Mouse (Mus musculus): ENCODE results near the gene Casq2. TPM values are rescaled to one million over a fixed set of nuclear protein-coding genes. Genes with fewer than 3 reads are reported as not detected.

The Casq2 gene
- 13.2 TPM for polyA plus RNA-seq (2014; fragmentation: Illumina TruSeq; extraction: RNeasy Lipid Tissue Mini Kit (QIAGEN cat#74804); ENCODE audit: low read depth, low replicate concordance)

DNA sequence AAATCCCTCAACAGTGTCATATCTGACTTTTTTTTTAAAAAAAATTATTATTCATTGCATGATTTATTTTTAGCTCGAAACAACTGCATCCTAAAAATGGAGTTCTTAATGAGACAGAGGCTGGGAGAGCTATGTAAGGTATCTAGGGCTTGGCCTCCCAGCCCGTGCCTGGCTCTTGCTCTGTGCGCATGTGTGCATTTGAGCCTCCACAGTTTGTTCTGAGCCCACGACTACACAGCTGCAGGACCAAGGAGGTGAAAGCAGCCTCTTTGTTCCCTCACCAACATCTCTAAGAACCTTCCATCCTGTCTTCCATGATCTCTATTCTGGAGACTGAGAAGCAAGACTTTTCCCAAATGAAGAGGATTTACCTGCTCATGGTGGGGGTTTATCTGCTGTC lies at the start of gene Casq2:
TSS of gene Casq2 (plus strand) at position 133 of the 400 bp plus-strand sequence.

Other genes starting within 250 kb of the Casq2 start
- gene Mab21l3, start 237.5 kb upstream of the Casq2 start, polyA plus RNA-seq (2014; fragmentation: Illumina TruSeq; extraction: RNeasy Lipid Tissue Mini Kit (QIAGEN cat#74804); ENCODE audit: low read depth, low replicate concordance), result not detected
- gene Slc22a15, start 162.0 kb upstream of the Casq2 start, polyA plus RNA-seq (2014; fragmentation: Illumina TruSeq; extraction: RNeasy Lipid Tissue Mini Kit (QIAGEN cat#74804); ENCODE audit: low read depth, low replicate concordance), result 20.5 TPM
- gene Nhlh2, start 76.3 kb upstream of the Casq2 start, polyA plus RNA-seq (2014; fragmentation: Illumina TruSeq; extraction: RNeasy Lipid Tissue Mini Kit (QIAGEN cat#74804); ENCODE audit: low read depth, low replicate concordance), result not detected
- 4.2 TPM for gene Vangl1, start 118.3 kb downstream of the Casq2 start, polyA plus RNA-seq (2014; fragmentation: Illumina TruSeq; extraction: RNeasy Lipid Tissue Mini Kit (QIAGEN cat#74804); ENCODE audit: low read depth, low replicate concordance)